Mouse (Mus musculus) intestine, postnatal 0 days (tissue): Measurements from ENCODE around the gene Chordc1. TPM values are rescaled to one million over a fixed set of nuclear protein-coding genes. Genes with fewer than 3 reads are reported as not detected.
"Not testable (repeated sequence)": the region's sequence is repeated elsewhere in the genome, so short reads cannot be mapped to it uniquely, and the experiment has no call there.

Experiments
- ATAC-seq: fragments of 200-750 bp; cut with Nextera tagmentation; 2 replicates; pipeline ENCODE4 v1.8.0; 2017; ENCODE audit warnings: mild to moderate bottlenecking, moderate TSS enrichment, moderate library complexity
- H3K27ac ChIP-seq: fragments of 300-500 bp; sonication (generic); 2 replicates; pipeline ENCODE4 v1.5.1; 2014; ENCODE audit warnings: mild to moderate bottlenecking, low read depth, low read length, moderate library complexity
- H3K27me3 ChIP-seq: fragments of 300-500 bp; sonication (generic); replicated peaks from 2 replicates; pipeline ENCODE4 v1.6.1; 2014; ENCODE audit warnings: low read length, mixed read lengths; ENCODE audit not compliant: control insufficient read depth, insufficient read depth
- H3K36me3 ChIP-seq: fragments of 300-500 bp; sonication (generic); 2 replicates; pipeline ENCODE4 v1.6.1; 2014; ENCODE audit warnings: mild to moderate bottlenecking, moderate library complexity; ENCODE audit not compliant: control insufficient read depth, insufficient read depth
- H3K4me1 ChIP-seq: fragments of 300-500 bp; sonication (generic); replicated peaks from 2 replicates; pipeline ENCODE4 v1.6.1; 2014; ENCODE audit warnings: antibody characterized with exemption, low read length, mixed read lengths; ENCODE audit not compliant: control insufficient read depth, insufficient read depth
- H3K4me2 ChIP-seq: fragments of 300-500 bp; sonication (generic); replicated peaks from 2 replicates; pipeline ENCODE4 v1.6.1; 2014; ENCODE audit warnings: low read depth, mild to moderate bottlenecking, moderate library complexity
- H3K4me3 ChIP-seq: fragments of 300-500 bp; sonication (generic); 2 replicates; pipeline ENCODE4 v1.5.1; 2014; ENCODE audit warnings: low read depth, low read length
- H3K9ac ChIP-seq: fragments of 300-500 bp; sonication (generic); 2 replicates; pipeline ENCODE4 v1.6.1; 2014; ENCODE audit warnings: mild to moderate bottlenecking, low read depth, low read length
- H3K9me3 ChIP-seq: fragments of 300-500 bp; sonication (generic); 2 replicates; pipeline ENCODE4 v1.6.1; 2016; ENCODE audit warnings: mixed run types; ENCODE audit not compliant: control insufficient read depth
- CTCF ChIP-seq: sonication (generic); IDR thresholded peaks from 2 replicates; pipeline ENCODE4 v1.5.1; 2016; ENCODE audit warnings: low read depth, mild to moderate bottlenecking, control low read depth, antibody characterized with exemption, moderate library complexity
- WGBS: fragments of 180-500 bp; shearing (Covaris S2); extraction: QIAGEN DNeasy Blood & Tissue Kit; methylation state at CpG from one replicate; pipeline ENCODE4 v1.1.7; 2014; 5-methylcytosine and 5-hydroxymethylcytosine counted together
- polyA plus RNA-seq: library from polyadenylated mRNA; unstranded; fragments of >200 nt; fragmentation: Nextera tagmentation; extraction: Ambion mirVana; gene quantifications from 2 replicates; pipeline ENCODE4 v1.2.1, GENCODE M21; 2015

Chordc1 gene
- polyA plus RNA-seq, result 29.7 and 29.8 TPM in 2 replicates

DNA sequence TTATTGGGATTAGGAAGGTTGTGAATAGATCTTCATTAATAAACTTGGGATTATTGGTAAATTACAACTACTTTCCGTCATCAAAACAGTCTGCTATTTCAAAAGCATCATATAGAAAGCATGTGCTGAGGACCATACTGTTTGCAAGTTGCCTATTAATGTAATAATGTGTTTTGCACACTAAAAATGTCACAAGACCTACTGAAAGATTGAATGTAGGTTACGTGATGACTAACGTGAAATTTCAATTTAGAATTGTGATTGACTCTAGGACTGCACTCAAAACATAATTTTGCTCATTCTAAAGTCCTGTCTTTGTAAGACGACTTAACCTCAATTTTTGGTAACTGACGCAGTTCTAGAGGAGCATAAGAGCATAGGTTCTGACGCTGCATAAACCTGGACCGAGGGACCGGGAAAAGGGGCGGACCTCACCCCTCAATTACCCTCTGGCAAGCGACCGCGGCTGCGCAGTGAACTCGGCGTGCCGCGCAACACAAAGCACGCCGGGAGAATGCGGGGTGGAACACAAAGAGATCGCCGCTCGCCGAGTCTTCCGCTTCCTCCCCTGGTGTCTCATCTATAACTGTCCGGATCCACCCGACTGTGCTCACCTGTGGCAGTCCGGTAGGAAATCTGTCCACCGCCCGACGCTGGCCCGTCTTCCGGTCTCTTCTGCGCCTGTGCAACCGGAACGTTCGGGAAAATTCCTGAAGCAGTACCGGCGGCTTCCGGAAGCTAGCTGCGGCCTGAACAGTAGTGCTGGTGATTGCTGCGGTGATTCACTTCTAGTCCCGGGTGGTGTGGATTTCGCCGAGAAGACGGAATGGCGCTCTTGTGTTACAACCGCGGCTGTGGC lies at the start of gene Chordc1:
Gene Chordc1, plus strand, starts transcription at position 555 of the 859 bp plus-strand sequence.
- peak within 1 kb of the TSS; percentile 75 for H3K4me2 ChIP-seq
- H3K9me3 ChIP-seq, result no peaks in the 10 kb centered on the region
- WGBS, result 3% methylated on average over 48 of the region's 49 CpGs

DNA sequence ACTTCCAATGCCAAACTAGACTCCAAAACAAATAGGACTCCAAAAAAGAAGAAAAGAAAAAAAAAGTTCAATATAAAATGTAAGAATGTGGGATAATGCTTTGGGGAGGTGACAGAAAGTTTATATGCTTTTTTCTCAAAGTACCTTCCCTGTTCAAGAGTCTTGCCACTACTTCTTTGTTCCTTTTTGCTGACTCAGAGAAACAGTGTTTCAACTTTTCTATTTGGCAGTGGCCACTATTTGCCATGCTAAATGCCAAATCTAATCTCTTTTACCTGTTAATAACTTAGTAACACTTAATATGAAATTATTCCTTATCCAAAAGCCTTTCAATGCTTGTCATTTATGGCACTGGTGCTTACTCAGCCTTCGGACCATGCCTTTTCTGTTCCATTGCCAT lies 16.0 kb upstream of the Chordc1 start:
- Histone ChIP-seq H3K4me2 (no peak overlapping the region), H3K9me3 (no peaks in the 10 kb centered on the region), H3K4me3 (no peak overlapping the region), H3K36me3 (no peaks in the 10 kb centered on the region), H3K27me3 (no peaks in the 10 kb centered on the region), H3K27ac (no peak overlapping the region), H3K9ac (no peak overlapping the region), H3K4me1 (no peaks in the 10 kb centered on the region)
- TF ChIP-seq CTCF, result no peak
- ATAC-seq, result no peak
- 85% methylated on average over 1 of the region's 1 CpGs for WGBS

More for the DNA sequence above, at the start of gene Chordc1:
- H3K27me3 ChIP-seq, result no peaks in the 10 kb centered on the region
- peak; percentile 100 for ATAC-seq
- H3K27ac ChIP-seq, result peak within 1 kb of the TSS; percentile 91
- peak; percentile 52 for TF ChIP-seq CTCF
- H3K9ac ChIP-seq, result peak within 1 kb of the TSS; percentile 96
- H3K4me3 ChIP-seq, result peak within 1 kb of the TSS; percentile 88
- no peaks in the 10 kb centered on the region for H3K36me3 ChIP-seq
- H3K4me1 ChIP-seq, result no peaks in the 10 kb centered on the region

DNA sequence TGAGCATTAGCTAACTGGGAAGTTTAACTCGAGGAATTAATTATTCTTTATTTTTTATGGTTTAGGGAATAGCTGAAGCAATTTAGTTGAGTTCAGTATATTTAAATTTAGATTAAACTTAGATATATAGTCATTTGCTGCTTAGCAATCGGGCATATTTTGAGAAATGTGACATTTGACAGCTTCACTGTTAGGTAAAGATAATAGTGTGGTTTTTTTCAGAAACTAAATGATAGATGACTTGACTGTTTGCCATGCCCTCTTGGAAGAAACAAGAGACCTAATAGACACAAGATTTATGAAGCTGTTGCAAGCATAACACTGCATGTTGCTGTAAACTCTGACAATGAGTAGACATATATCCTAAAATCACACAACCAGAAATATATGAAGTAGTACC lies 15.1 kb upstream of the Chordc1 start:
- WGBS, result 28% methylated on average over 2 of the region's 2 CpGs
- no peak for ATAC-seq

DNA sequence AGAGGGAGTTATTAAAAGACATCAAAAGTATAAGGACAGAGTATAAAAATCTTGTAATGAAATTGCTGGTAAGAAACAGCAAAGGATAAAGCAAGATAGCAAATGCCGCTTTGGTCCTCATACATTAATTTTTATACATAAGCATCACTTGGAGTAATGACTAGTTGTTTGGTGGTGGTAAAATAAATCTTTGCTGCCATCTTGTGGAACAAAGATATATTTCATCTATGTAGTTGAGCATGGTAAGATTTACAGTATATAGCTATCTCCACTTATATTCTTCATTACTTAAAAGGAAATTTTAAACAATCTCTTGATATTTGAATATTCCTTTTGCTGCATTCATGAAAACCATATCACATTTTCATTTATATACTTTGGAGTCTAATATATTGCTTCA lies 14.4 kb upstream of the Chordc1 start:
- Histone ChIP-seq H3K9ac (no peak overlapping the region), H3K27me3 (no peaks in the 10 kb centered on the region), H3K9me3 (no peaks in the 10 kb centered on the region), H3K27ac (no peak overlapping the region), H3K36me3 (no peaks in the 10 kb centered on the region), H3K4me2 (no peak overlapping the region), H3K4me1 (no peaks in the 10 kb centered on the region), H3K4me3 (no peak overlapping the region)
- peak; percentile 58 for TF ChIP-seq CTCF
- WGBS, result 54% methylated on average over 1 of the region's 1 CpGs
- ATAC-seq, result no peak

More for the DNA sequence above, 15.1 kb upstream of the Chordc1 start:
- Histone ChIP-seq H3K27me3 (no peaks in the 10 kb centered on the region), H3K4me1 (no peaks in the 10 kb centered on the region), H3K4me3 (no peak overlapping the region), H3K9me3 (no peaks in the 10 kb centered on the region), H3K4me2 (no peak overlapping the region), H3K36me3 (no peaks in the 10 kb centered on the region), H3K27ac (no peak overlapping the region), H3K9ac (no peak overlapping the region)
- TF ChIP-seq CTCF, result no peak

DNA sequence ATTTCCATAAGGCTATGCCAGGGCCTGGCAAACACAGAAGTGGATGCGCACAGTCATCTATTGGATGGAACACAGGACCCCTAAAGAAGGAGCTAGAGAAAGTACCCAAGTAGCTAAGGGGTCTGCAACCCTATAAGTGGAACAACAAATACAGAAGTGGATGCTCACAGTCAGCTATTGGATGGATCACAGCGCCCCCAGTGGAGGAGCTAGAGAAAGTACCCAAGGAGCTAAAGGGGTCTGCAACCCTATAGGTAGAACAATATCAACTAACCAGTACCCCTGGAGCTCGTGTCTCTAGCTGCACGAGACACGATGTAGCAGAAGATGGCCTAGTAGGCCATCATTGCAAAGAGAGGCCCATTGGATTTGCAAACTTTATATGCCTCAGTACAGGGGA lies 13.2 kb upstream of the Chordc1 start:
- not testable (repeated sequence) for H3K4me3 ChIP-seq, ATAC-seq, H3K36me3 ChIP-seq, H3K9ac ChIP-seq, H3K27ac ChIP-seq, H3K27me3 ChIP-seq, H3K9me3 ChIP-seq, H3K4me1 ChIP-seq, H3K4me2 ChIP-seq
- WGBS, result 30% methylated on average over 5 of the region's 5 CpGs
- peak; percentile 57 for TF ChIP-seq CTCF

DNA sequence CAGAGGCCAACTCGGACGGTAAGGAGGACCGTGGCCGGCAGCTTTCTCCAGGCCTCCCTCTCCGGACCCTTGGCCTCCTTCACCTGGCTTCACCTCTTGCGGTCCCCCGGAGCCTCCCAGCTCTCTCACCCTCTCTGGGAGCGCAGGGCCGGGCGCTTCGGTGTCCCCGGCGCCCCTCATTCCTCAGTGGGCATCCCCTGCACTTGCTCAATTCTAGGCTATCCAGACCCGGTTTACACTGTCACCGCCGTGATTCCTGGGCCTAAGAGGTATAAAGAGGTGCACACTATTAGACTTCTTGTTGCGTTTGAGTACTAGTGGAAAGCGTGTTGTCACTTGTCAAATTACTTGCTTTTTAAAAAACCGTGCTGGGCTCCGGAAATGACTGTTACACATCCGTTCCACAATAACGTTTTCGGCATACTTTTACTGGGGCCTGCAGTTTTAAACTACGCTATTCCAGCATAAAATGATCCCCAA lies 558 bp downstream of the Chordc1 start:
- no peak for TF ChIP-seq CTCF
- no peak; the same call in 1 of the 2 replicates for ATAC-seq

More for the DNA sequence above, 558 bp downstream of the Chordc1 start:
- Histone ChIP-seq H3K27ac (peak overlapping the region; percentile 91), H3K4me1 (no peaks in the 10 kb centered on the region), H3K36me3 (peaks cover 4% of the 10 kb centered on the region; the same call in 1 of the 2 replicates), H3K27me3 (no peaks in the 10 kb centered on the region), H3K9me3 (no peaks in the 10 kb centered on the region), H3K4me3 (peak overlapping the region; percentile 88), H3K4me2 (peak overlapping the region; percentile 75), H3K9ac (peak overlapping the region; percentile 96)
- WGBS, result under 1% methylated on average over 24 of the region's 24 CpGs
